Mouse (Mus musculus): ENCODE data around the gene Tcf7l2.

GRCm38 (mm10) chr19:55757403-55757802, 15.8 kb downstream of the Tcf7l2 start:
- TF ChIP-seq CTCF (IDR thresholded peaks at IDR 0.05; ENCODE audit: low read depth) (no peak), EP300 (IDR thresholded peaks at IDR 0.05; ENCODE audit: low read depth) (no peak)

All from liver, embryonic 14.5 days (tissue).